Mouse (Mus musculus) forebrain, embryonic 15.5 days (tissue): ENCODE data around the gene Elovl6. TPM values are rescaled to one million over a fixed set of nuclear protein-coding genes. Genes with fewer than 3 reads are reported as not detected.
A peak's percentile ranks its signal among the peaks of the same experiment; 100 is the strongest.

Experiments used
- ATAC-seq: fragments of 200-750 bp; cut with Nextera tagmentation; replicated peaks from 2 replicates; pipeline ENCODE4 v1.8.0; 2017; ENCODE audit warnings: mild to moderate bottlenecking, moderate TSS enrichment, moderate library complexity
- H3K27ac ChIP-seq: fragments of 300-500 bp; sonication (generic); replicated peaks from 2 replicates; pipeline ENCODE4 v1.5.1; 2015; ENCODE audit warnings: mild to moderate bottlenecking, inconsistent platforms
- H3K27me3 ChIP-seq: fragments of 300-500 bp; sonication (generic); 2 replicates; pipeline ENCODE4 v1.6.1; 2015; ENCODE audit warnings: inconsistent platforms
- H3K36me3 ChIP-seq: fragments of 300-500 bp; sonication (generic); 2 replicates; pipeline ENCODE4 v1.6.1; 2015; ENCODE audit warnings: mild to moderate bottlenecking, inconsistent platforms
- H3K4me1 ChIP-seq: fragments of 300-500 bp; sonication (generic); 2 replicates; pipeline ENCODE4 v1.6.1; 2015; ENCODE audit warnings: inconsistent platforms
- H3K4me2 ChIP-seq: fragments of 300-500 bp; sonication (generic); replicated peaks from 2 replicates; pipeline ENCODE4 v1.6.1; 2015; ENCODE audit warnings: mild to moderate bottlenecking, inconsistent platforms
- H3K4me3 ChIP-seq: fragments of 300-500 bp; sonication (generic); 2 replicates; pipeline ENCODE4 v1.5.1; 2015; ENCODE audit warnings: mild to moderate bottlenecking, inconsistent platforms
- H3K9ac ChIP-seq: fragments of 300-500 bp; sonication (generic); replicated peaks from 2 replicates; pipeline ENCODE4 v1.6.1; 2015; ENCODE audit warnings: mild to moderate bottlenecking, inconsistent platforms
- H3K9me3 ChIP-seq: fragments of 300-500 bp; sonication (generic); 2 replicates; pipeline ENCODE4 v1.6.1; 2016; ENCODE audit warnings: inconsistent platforms
- WGBS: fragments of 180-500 bp; shearing (Covaris S2); methylation state at CpG from one replicate; pipeline ENCODE4 v1.1.7; 2015; ENCODE audit warnings: mixed read lengths; 5-methylcytosine and 5-hydroxymethylcytosine counted together
- polyA plus RNA-seq: library from polyadenylated mRNA; unstranded; fragments of >200 nt; fragmentation: Nextera tagmentation; extraction: Ambion mirVana; gene quantifications from 2 replicates; pipeline ENCODE4 v1.2.1, GENCODE M21; 2015

The Elovl6 gene
- polyA plus RNA-seq, 1 experiment from 2014 or later: 34.6 TPM

- Histone ChIP-seq H3K9me3 (no peaks in the 10 kb centered on the region), H3K4me1 (peaks cover 16% of the 10 kb centered on the region; the same call in 1 of the 2 replicates), H3K4me3 (no peak overlapping the region), H3K9ac (no peak overlapping the region), H3K36me3 (peaks cover 14% of the 10 kb centered on the region; the same call in 1 of the 2 replicates), H3K27ac (no peak overlapping the region), H3K4me2 (no peak overlapping the region), H3K27me3 (no peaks in the 10 kb centered on the region)
- 74% methylated on average over 1 of the region's 1 CpGs for WGBS
- no peak for ATAC-seq
These were observed 13.1 kb downstream of the Elovl6 start for GRCm38 (mm10) chr3:129545228-129545627.

- H3K27ac ChIP-seq: no peak overlapping the region
- ATAC-seq: no peak
- H3K36me3 ChIP-seq: peaks cover 14% of the 10 kb centered on the region; the same call in 1 of the 2 replicates
- H3K27me3 ChIP-seq: no peaks in the 10 kb centered on the region
- H3K4me2 ChIP-seq: no peak overlapping the region
- no peak overlapping the region for H3K9ac ChIP-seq
- no peaks in the 10 kb centered on the region for H3K9me3 ChIP-seq
- no peak overlapping the region for H3K4me3 ChIP-seq
- 74% methylated on average over 6 of the region's 6 CpGs for WGBS
- H3K4me1 ChIP-seq: peaks cover 16% of the 10 kb centered on the region; the same call in 1 of the 2 replicates
These were observed 13.6 kb downstream of the Elovl6 start for GRCm38 (mm10) chr3:129545801-129546200.

GRCm38 (mm10) chr3:129547837-129548435 is 15.8 kb downstream of the Elovl6 start:
- no peaks in the 10 kb centered on the region for H3K9me3 ChIP-seq
- no peak overlapping the region for H3K4me3 ChIP-seq
- 0 out of 2 replicates have a peak, but pooled peaks have one; percentile 15 for ATAC-seq
- no peak overlapping the region for H3K4me2 ChIP-seq
- 53% methylated on average over 8 of the region's 8 CpGs for WGBS
- no peak overlapping the region for H3K27ac ChIP-seq
- no peaks in the 10 kb centered on the region for H3K27me3 ChIP-seq
- H3K9ac ChIP-seq: no peak overlapping the region
- H3K36me3 ChIP-seq: 0 out of 2 replicates have a peak, but pooled peaks cover 3% of the 10 kb centered on the region
- H3K4me1 ChIP-seq: peaks cover 16% of the 10 kb centered on the region; the same call in 1 of the 2 replicates

- Histone ChIP-seq H3K9me3 (no peaks in the 10 kb centered on the region), H3K36me3 (no peaks in the 10 kb centered on the region), H3K27ac (no peak overlapping the region), H3K4me2 (no peak overlapping the region), H3K4me1 (peaks cover 16% of the 10 kb centered on the region; the same call in 1 of the 2 replicates), H3K4me3 (no peak overlapping the region), H3K9ac (no peak overlapping the region), H3K27me3 (no peaks in the 10 kb centered on the region)
- no peak for ATAC-seq
- WGBS: 24% methylated on average over 8 of the region's 8 CpGs
These were observed 16.6 kb downstream of the Elovl6 start for GRCm38 (mm10) chr3:129548760-129549159.

GRCm38 (mm10) chr3:129549546-129549945 is 17.4 kb downstream of the Elovl6 start:
- H3K4me3 ChIP-seq: no peak overlapping the region
- H3K4me2 ChIP-seq: no peak overlapping the region
- ATAC-seq: no peak
- no peaks in the 10 kb centered on the region for H3K36me3 ChIP-seq
- no peaks in the 10 kb centered on the region for H3K9me3 ChIP-seq
- WGBS: 39% methylated on average over 5 of the region's 5 CpGs
- no peak overlapping the region for H3K27ac ChIP-seq
- peaks cover 20% of the 10 kb centered on the region; the same call in 1 of the 2 replicates for H3K4me1 ChIP-seq
- no peaks in the 10 kb centered on the region for H3K27me3 ChIP-seq
- no peak overlapping the region for H3K9ac ChIP-seq

- Histone ChIP-seq H3K4me3 (no peak overlapping the region), H3K27me3 (no peaks in the 10 kb centered on the region), H3K9me3 (no peaks in the 10 kb centered on the region), H3K4me1 (peaks cover 12% of the 10 kb centered on the region; the same call in 1 of the 2 replicates), H3K9ac (no peak overlapping the region), H3K27ac (no peak overlapping the region), H3K36me3 (no peaks in the 10 kb centered on the region), H3K4me2 (no peak overlapping the region)
- ATAC-seq: no peak
- WGBS: 70% methylated on average over 9 of the region's 9 CpGs
These were observed 19.6 kb downstream of the Elovl6 start for GRCm38 (mm10) chr3:129551581-129552290.

GRCm38 (mm10) chr3:129552370-129552769 is 20.2 kb downstream of the Elovl6 start:
- H3K36me3 ChIP-seq: no peaks in the 10 kb centered on the region
- H3K27me3 ChIP-seq: no peaks in the 10 kb centered on the region
- no peak for ATAC-seq
- no peaks in the 10 kb centered on the region for H3K9me3 ChIP-seq
- 87% methylated on average over 6 of the region's 6 CpGs for WGBS
- H3K27ac ChIP-seq: no peak overlapping the region
- no peak overlapping the region for H3K4me2 ChIP-seq
- H3K9ac ChIP-seq: no peak overlapping the region
- peaks cover 12% of the 10 kb centered on the region; the same call in 1 of the 2 replicates for H3K4me1 ChIP-seq
- H3K4me3 ChIP-seq: no peak overlapping the region

GRCm38 (mm10) chr3:129553173-129553572 is 21.0 kb downstream of the Elovl6 start:
- Histone ChIP-seq H3K4me3 (no peak overlapping the region), H3K36me3 (no peaks in the 10 kb centered on the region), H3K4me2 (no peak overlapping the region), H3K4me1 (0 out of 2 replicates have a peak, but pooled peaks cover 7% of the 10 kb centered on the region), H3K27ac (no peak overlapping the region), H3K9ac (no peak overlapping the region), H3K27me3 (no peaks in the 10 kb centered on the region), H3K9me3 (no peaks in the 10 kb centered on the region)
- 86% methylated on average over 9 of the region's 9 CpGs for WGBS
- no peak for ATAC-seq

- ATAC-seq: no peak
- Histone ChIP-seq H3K27ac (no peak overlapping the region), H3K4me2 (no peak overlapping the region), H3K9me3 (no peaks in the 10 kb centered on the region), H3K36me3 (no peaks in the 10 kb centered on the region), H3K27me3 (no peaks in the 10 kb centered on the region), H3K9ac (no peak overlapping the region), H3K4me3 (no peak overlapping the region), H3K4me1 (0 out of 2 replicates have a peak, but pooled peaks cover 6% of the 10 kb centered on the region)
- WGBS: 89% methylated on average over 10 of the region's 10 CpGs
These were observed 21.5 kb downstream of the Elovl6 start for GRCm38 (mm10) chr3:129553661-129554060.

- ATAC-seq: no peak
- H3K27ac ChIP-seq: no peak overlapping the region
- WGBS: 84% methylated on average over 4 of the region's 4 CpGs
- no peaks in the 10 kb centered on the region for H3K9me3 ChIP-seq
- no peaks in the 10 kb centered on the region for H3K27me3 ChIP-seq
- no peak overlapping the region for H3K4me2 ChIP-seq
- 0 out of 2 replicates have a peak, but pooled peaks cover 3% of the 10 kb centered on the region for H3K4me1 ChIP-seq
- H3K4me3 ChIP-seq: no peak overlapping the region
- no peak overlapping the region for H3K9ac ChIP-seq
- no peaks in the 10 kb centered on the region for H3K36me3 ChIP-seq
These were observed 22.3 kb downstream of the Elovl6 start for GRCm38 (mm10) chr3:129554436-129554835.

- 92% methylated on average over 9 of the region's 9 CpGs for WGBS
- no peak overlapping the region for H3K4me2 ChIP-seq
- 0 out of 2 replicates have a peak, but pooled peaks cover 3% of the 10 kb centered on the region for H3K4me1 ChIP-seq
- H3K4me3 ChIP-seq: no peak overlapping the region
- no peak for ATAC-seq
- no peaks in the 10 kb centered on the region for H3K27me3 ChIP-seq
- no peaks in the 10 kb centered on the region for H3K9me3 ChIP-seq
- H3K9ac ChIP-seq: no peak overlapping the region
- no peak overlapping the region for H3K27ac ChIP-seq
- H3K36me3 ChIP-seq: no peaks in the 10 kb centered on the region
These were observed 24.9 kb downstream of the Elovl6 start for GRCm38 (mm10) chr3:129557048-129557447.

- no peaks in the 10 kb centered on the region for H3K36me3 ChIP-seq
- ATAC-seq: no peak
- no peak overlapping the region for H3K9ac ChIP-seq
- no peak overlapping the region for H3K4me3 ChIP-seq
- WGBS: 82% methylated on average over 7 of the region's 7 CpGs
- no peaks in the 10 kb centered on the region for H3K27me3 ChIP-seq
- no peak overlapping the region for H3K4me2 ChIP-seq
- H3K27ac ChIP-seq: no peak overlapping the region
- 0 out of 2 replicates have a peak, but pooled peaks cover 3% of the 10 kb centered on the region for H3K4me1 ChIP-seq
- H3K9me3 ChIP-seq: no peaks in the 10 kb centered on the region
These were observed 25.4 kb downstream of the Elovl6 start for GRCm38 (mm10) chr3:129557566-129557965.
